ENCODE assay signal across 9 mouse cellular contexts in the genomic region with DNA sequence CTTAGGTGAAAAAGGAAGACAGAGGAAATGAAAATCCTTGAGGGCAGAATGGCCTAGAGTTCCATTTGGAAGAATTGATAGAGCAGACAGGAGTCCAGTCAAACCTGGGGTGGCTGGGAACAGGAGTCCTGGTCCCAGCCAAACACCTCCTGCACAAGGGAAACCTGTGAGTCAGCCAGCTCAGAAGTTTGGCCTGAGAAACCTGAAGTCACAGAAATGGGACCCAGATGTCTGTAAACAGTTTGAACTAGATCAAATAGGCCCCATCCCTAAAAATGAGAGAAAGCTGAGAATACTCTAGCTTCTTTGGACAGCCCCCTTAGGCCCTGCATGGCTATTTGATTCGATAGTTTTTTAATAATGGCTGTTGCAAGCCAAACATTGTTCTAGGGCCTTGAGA. TPM values are rescaled to one million over a fixed set of nuclear protein-coding genes. Genes with fewer than 3 reads are reported as not detected.
DNase-seq lines count a peak whose midpoint lies in the region; ATAC-seq and TF ChIP-seq lines count a peak whose summit lies in the region.
"Had no signal": no experiment of that assay in that cellular context is flagged by ENCODE, and none has a peak within 500 bp of the region (broad histone marks: within the 10 kb centered on the region; RNA-seq: fewer than 3 reads in every experiment).

No protein-coding gene starts in this region.

- no peak for TF ChIP-seq CTCF in embryonic fibroblast, embryonic 13.5 days (IDR thresholded peaks at IDR 0.05; ENCODE audit: borderline replicate concordance, insufficient read depth, low read length)

- no peak for TF ChIP-seq POLR2A in embryonic fibroblast, embryonic 13.5 days (IDR thresholded peaks at IDR 0.05; ENCODE audit: low read depth, low read length)

- peaks cover 33% of the 10 kb centered on the region for H3K4me1 ChIP-seq in liver, embryonic 11.5 days (replicated peaks; ENCODE audit: control insufficient read depth, insufficient read depth, low read length)
- H3K4me1 ChIP-seq in embryonic fibroblast, embryonic 13.5 days (ENCODE audit: control insufficient read depth, insufficient read depth, low read length), result peaks cover 8% of the 10 kb centered on the region; the same call in 1 of the 2 replicates
- H3K4me1 ChIP-seq in intestine, embryonic 15.5 days (replicated peaks), result peaks cover 19% of the 10 kb centered on the region
- peaks cover 6% of the 10 kb centered on the region; the same call in 1 of the 2 replicates for H3K4me1 ChIP-seq in neural tube, embryonic 14.5 days (ENCODE audit: control insufficient read depth, insufficient read depth, low read length)

- DNase-seq in liver, embryonic 11.5 days (ENCODE audit: low spot score), result no peak
- no peak for DNase-seq in liver
- DNase-seq in urinary bladder, postnatal 10 days (ENCODE audit: low spot score), result no peak
- DNase-seq in right cerebral cortex, postnatal 14 days, result no peak
- DNase-seq: cerebellum, adult 9-11 months; thymus, adult 2 months had no signal

- H3K27ac ChIP-seq in liver, embryonic 11.5 days (ENCODE audit: low read depth, low read length), result peak overlapping the region; percentile 89; the same call in 1 of the 2 replicates
- peak overlapping the region; percentile 74 for H3K27ac ChIP-seq in embryonic fibroblast, embryonic 13.5 days (ENCODE audit: insufficient read depth, low read length)
- no peak overlapping the region for H3K27ac ChIP-seq in intestine, embryonic 15.5 days
- H3K27ac ChIP-seq in neural tube, embryonic 14.5 days (ENCODE audit: low read depth, low read length), result no peak overlapping the region

- peak overlapping the region; percentile 74 for H3K4me2 ChIP-seq in liver, embryonic 11.5 days
- peak overlapping the region; percentile 94 for H3K4me2 ChIP-seq in intestine, embryonic 15.5 days (replicated peaks)
- peak overlapping the region; percentile 95 for H3K4me2 ChIP-seq in neural tube, embryonic 14.5 days (ENCODE audit: low read depth, low read length)

- WGBS in liver, embryonic 11.5 days, result 97% methylated on average over 1 of the region's 1 CpGs
- 84% methylated on average over 1 of the region's 1 CpGs for WGBS in intestine, embryonic 15.5 days
- 86% methylated on average over 1 of the region's 1 CpGs for WGBS in neural tube, embryonic 14.5 days

- H3K36me3 ChIP-seq in liver, embryonic 11.5 days (ENCODE audit: control insufficient read depth, insufficient read depth, low read length), result peaks cover 14% of the 10 kb centered on the region; the same call in 1 of the 2 replicates
- H3K36me3 ChIP-seq in intestine, embryonic 15.5 days, result peaks cover 9% of the 10 kb centered on the region
- H3K36me3 ChIP-seq in neural tube, embryonic 14.5 days (ENCODE audit: control insufficient read depth, insufficient read depth, low read length), result peaks cover 12% of the 10 kb centered on the region

- ATAC-seq in liver, embryonic 11.5 days (replicated peaks; ENCODE audit: low FRiP score), result no peak
- no peak for ATAC-seq in intestine, embryonic 15.5 days
- no peak for ATAC-seq in neural tube, embryonic 14.5 days (ENCODE audit: low read depth)

- no peaks in the 10 kb centered on the region for H3K9me3 ChIP-seq in liver, embryonic 11.5 days (ENCODE audit: control insufficient read depth, low read length)
- H3K9me3 ChIP-seq in intestine, embryonic 15.5 days, result no peaks in the 10 kb centered on the region
- H3K9me3 ChIP-seq in neural tube, embryonic 14.5 days (ENCODE audit: control insufficient read depth, low read length), result no peaks in the 10 kb centered on the region

- H3K9ac ChIP-seq in liver, embryonic 11.5 days (ENCODE audit: low read depth, low read length), result peak overlapping the region; percentile 82; the same call in 1 of the 2 replicates
- peak overlapping the region; percentile 44; the same call in 1 of the 2 replicates for H3K9ac ChIP-seq in intestine, embryonic 15.5 days
- peak overlapping the region; percentile 80; the same call in 1 of the 2 replicates for H3K9ac ChIP-seq in neural tube, embryonic 14.5 days (replicated peaks; ENCODE audit: low read depth, low read length)

- H3K4me3 ChIP-seq in liver, embryonic 11.5 days (ENCODE audit: low read depth, low read length), result peak overlapping the region; percentile 78
- H3K4me3 ChIP-seq in embryonic fibroblast, embryonic 13.5 days (ENCODE audit: insufficient read depth, low read length), result peak overlapping the region; percentile 24; the same call in 1 of the 2 replicates
- peak overlapping the region; percentile 83; the same call in 1 of the 2 replicates for H3K4me3 ChIP-seq in intestine, embryonic 15.5 days (replicated peaks)
- no peak overlapping the region; the same call in 1 of the 2 replicates for H3K4me3 ChIP-seq in neural tube, embryonic 14.5 days (ENCODE audit: low read depth, low read length)

- no peaks in the 10 kb centered on the region for H3K27me3 ChIP-seq in liver, embryonic 11.5 days (replicated peaks; ENCODE audit: control insufficient read depth, insufficient read depth, low read length)
- H3K27me3 ChIP-seq in intestine, embryonic 15.5 days (replicated peaks), result no peaks in the 10 kb centered on the region
- H3K27me3 ChIP-seq in neural tube, embryonic 14.5 days (ENCODE audit: control insufficient read depth, insufficient read depth, low read length), result no peaks in the 10 kb centered on the region; the same call in 1 of the 2 replicates

RNA-seq across cellular contexts. Expression of gene Rab43, which starts 0.7 kb away (rescaled TPM):
- polyA plus RNA-seq in liver, embryonic 11.5 days (2014; fragmentation: Nextera tagmentation; extraction: Ambion mirVana), result 20.4 and 21.4 TPM in 2 replicates
- polyA plus RNA-seq in embryonic fibroblast, embryonic 13.5 days (2011; ENCODE audit: insufficient read length, low read depth, missing spikeins), result 15.5 and 23.6 TPM in 2 replicates
- polyA plus RNA-seq in intestine, embryonic 15.5 days (2015; fragmentation: Nextera tagmentation; extraction: Ambion mirVana), result 11.0 and 12.2 TPM in 2 replicates
- polyA plus RNA-seq in neural tube, embryonic 14.5 days (2014; fragmentation: Nextera tagmentation; extraction: Ambion mirVana), result 8.9 and 12.3 TPM in 2 replicates

RNA-seq across cellular contexts. Expression of gene Gm45140, which starts 22.9 kb away (rescaled TPM):
- 5.6 and 7.8 TPM in 2 replicates for polyA plus RNA-seq in liver, embryonic 11.5 days (2014; fragmentation: Nextera tagmentation; extraction: Ambion mirVana)
- 2.5 and 8.9 TPM in 2 replicates for polyA plus RNA-seq in embryonic fibroblast, embryonic 13.5 days (2011; ENCODE audit: insufficient read length, low read depth, missing spikeins)
- 3.3 and 4.1 TPM in 2 replicates for polyA plus RNA-seq in intestine, embryonic 15.5 days (2015; fragmentation: Nextera tagmentation; extraction: Ambion mirVana)
- 1.9 and 3.9 TPM in 2 replicates for polyA plus RNA-seq in neural tube, embryonic 14.5 days (2014; fragmentation: Nextera tagmentation; extraction: Ambion mirVana)

RNA-seq across cellular contexts. Expression of gene Isy1, which starts 25.9 kb away (rescaled TPM):
- polyA plus RNA-seq in liver, embryonic 11.5 days (2014; fragmentation: Nextera tagmentation; extraction: Ambion mirVana), result 84.8 and 89.0 TPM in 2 replicates
- polyA plus RNA-seq in embryonic fibroblast, embryonic 13.5 days (2011; ENCODE audit: insufficient read length, low read depth, missing spikeins), result 48.9 and 52.5 TPM in 2 replicates
- 50.7 and 58.1 TPM in 2 replicates for polyA plus RNA-seq in intestine, embryonic 15.5 days (2015; fragmentation: Nextera tagmentation; extraction: Ambion mirVana)
- 25.1 and 27.2 TPM in 2 replicates for polyA plus RNA-seq in neural tube, embryonic 14.5 days (2014; fragmentation: Nextera tagmentation; extraction: Ambion mirVana)

RNA-seq across cellular contexts. Expression of gene Gp9, which starts 34.8 kb away (rescaled TPM):
- polyA plus RNA-seq in liver, embryonic 11.5 days (2014; fragmentation: Nextera tagmentation; extraction: Ambion mirVana), result 37.2 and 37.3 TPM in 2 replicates
- not detected in 2 replicates for polyA plus RNA-seq in embryonic fibroblast, embryonic 13.5 days (2011; ENCODE audit: insufficient read length, low read depth, missing spikeins)
- 1.4 and 2.2 TPM in 2 replicates for polyA plus RNA-seq in intestine, embryonic 15.5 days (2015; fragmentation: Nextera tagmentation; extraction: Ambion mirVana)
- polyA plus RNA-seq in neural tube, embryonic 14.5 days (2014; fragmentation: Nextera tagmentation; extraction: Ambion mirVana), result 0.32 and 0.73 TPM in 2 replicates

RNA-seq across cellular contexts. Expression of gene Cnbp, which starts 38.2 kb away (rescaled TPM):
- 1,371 and 1,468 TPM in 2 replicates for polyA plus RNA-seq in liver, embryonic 11.5 days (2014; fragmentation: Nextera tagmentation; extraction: Ambion mirVana)
- polyA plus RNA-seq in embryonic fibroblast, embryonic 13.5 days (2011; ENCODE audit: insufficient read length, low read depth, missing spikeins), result 353 and 374 TPM in 2 replicates
- polyA plus RNA-seq in intestine, embryonic 15.5 days (2015; fragmentation: Nextera tagmentation; extraction: Ambion mirVana), result 991 and 1,100 TPM in 2 replicates
- polyA plus RNA-seq in neural tube, embryonic 14.5 days (2014; fragmentation: Nextera tagmentation; extraction: Ambion mirVana), result 529 and 532 TPM in 2 replicates

Comparison
In these comparisons a context has a peak if more than half of its experiments do, and no peak if none do; other contexts are left out.
1. H3K27ac ChIP-seq: peak in liver, embryonic 11.5 days (single experiment) and embryonic fibroblast, embryonic 13.5 days (single experiment); none in intestine, embryonic 15.5 days (single experiment) and neural tube, embryonic 14.5 days (single experiment).
2. Peak in every context shown above with its lines, with median percentiles within 50 percentile points of each other: H3K4me2 ChIP-seq and H3K9ac ChIP-seq.